Mouse (Mus musculus) forebrain, embryonic 13.5 days (tissue): ENCODE measurements around the gene Ccdc78. TPM values are rescaled to one million over a fixed set of nuclear protein-coding genes. Genes with fewer than 3 reads are reported as not detected.

Source experiments
- ATAC-seq: fragments of 200-750 bp; cut with Nextera tagmentation; 2 replicates; pipeline ENCODE4 v1.8.0; 2017
- H3K27ac ChIP-seq: fragments of 300-500 bp; sonication (generic); 2 replicates; pipeline ENCODE4 v1.5.1; 2015; ENCODE audit warnings: inconsistent platforms, mild to moderate bottlenecking, moderate library complexity
- H3K27me3 ChIP-seq: fragments of 300-500 bp; sonication (generic); 2 replicates; pipeline ENCODE4 v1.6.1; 2015; ENCODE audit warnings: mild to moderate bottlenecking, inconsistent platforms
- H3K36me3 ChIP-seq: fragments of 300-500 bp; sonication (generic); 2 replicates; pipeline ENCODE4 v1.6.1; 2015; ENCODE audit warnings: mild to moderate bottlenecking, inconsistent platforms; ENCODE audit not compliant: poor library complexity, severe bottlenecking
- H3K4me1 ChIP-seq: fragments of 300-500 bp; sonication (generic); 2 replicates; pipeline ENCODE4 v1.6.1; 2015; ENCODE audit warnings: inconsistent platforms
- H3K4me2 ChIP-seq: fragments of 300-500 bp; sonication (generic); 2 replicates; pipeline ENCODE4 v1.6.1; 2015; ENCODE audit warnings: inconsistent platforms, mild to moderate bottlenecking, moderate library complexity
- H3K4me3 ChIP-seq: fragments of 300-500 bp; sonication (generic); 2 replicates; pipeline ENCODE4 v1.5.1; 2015; ENCODE audit warnings: mild to moderate bottlenecking, inconsistent platforms
- H3K9ac ChIP-seq: fragments of 300-500 bp; sonication (generic); 2 replicates; pipeline ENCODE4 v1.6.1; 2015; ENCODE audit warnings: mild to moderate bottlenecking, inconsistent platforms
- H3K9me3 ChIP-seq: fragments of 300-500 bp; sonication (generic); replicated peaks from 2 replicates; pipeline ENCODE4 v1.6.1; 2016; ENCODE audit warnings: inconsistent platforms
- WGBS: fragments of 180-500 bp; shearing (Covaris S2); methylation state at CpG from one replicate; pipeline ENCODE4 v1.1.7; 2015; 5-methylcytosine and 5-hydroxymethylcytosine counted together
- polyA plus RNA-seq: library from polyadenylated mRNA; unstranded; fragments of >200 nt; fragmentation: Nextera tagmentation; extraction: Ambion mirVana; gene quantifications from 2 replicates; pipeline ENCODE4 v1.2.1, GENCODE M21; 2015

Gene Ccdc78
- polyA plus RNA-seq, 1 experiment from 2014 or later, result 0.21 TPM

- Histone ChIP-seq H3K27me3 (no peaks in the 10 kb centered on the region), H3K9ac (peak within 1 kb of the TSS; percentile 86), H3K27ac (peak within 1 kb of the TSS; percentile 89), H3K9me3 (no peaks in the 10 kb centered on the region), H3K4me2 (peak within 1 kb of the TSS; percentile 80), H3K4me1 (peaks cover 25% of the 10 kb centered on the region), H3K4me3 (peak within 1 kb of the TSS; percentile 77), H3K36me3 (peaks cover 62% of the 10 kb centered on the region)
- under 1% methylated on average over 23 of the region's 23 CpGs for WGBS
- peak; percentile 87 for ATAC-seq
Observed at GRCm38 (mm10) chr17:25785281-25785745, 1.1 kb upstream of the Ccdc78 start, which contains the start of gene Haghl. Gene Haghl (minus strand): TSS chr17:25785673.

GRCm38 (mm10) chr17:25786781-25787504 lies 563 bp downstream of the Ccdc78 start:
- H3K4me2 ChIP-seq, result no peak overlapping the region
- H3K4me3 ChIP-seq, result no peak overlapping the region
- no peak overlapping the region for H3K9ac ChIP-seq
- no peaks in the 10 kb centered on the region for H3K9me3 ChIP-seq
- H3K27me3 ChIP-seq, result no peaks in the 10 kb centered on the region
- ATAC-seq, result no peak
- H3K27ac ChIP-seq, result no peak overlapping the region
- WGBS, result 91% methylated on average over 9 of the region's 9 CpGs
- peaks cover 41% of the 10 kb centered on the region for H3K4me1 ChIP-seq
- peaks cover 50% of the 10 kb centered on the region for H3K36me3 ChIP-seq

GRCm38 (mm10) chr17:25791320-25791842 lies 5.0 kb downstream of the Ccdc78 start:
- WGBS, result 26% methylated on average over 19 of the region's 19 CpGs

GRCm38 (mm10) chr17:25791843-25792527 lies 5.6 kb downstream of the Ccdc78 start:
- Histone ChIP-seq H3K9me3 (no peaks in the 10 kb centered on the region), H3K4me2 (peak overlapping the region; percentile 94), H3K9ac (peak overlapping the region; percentile 77), H3K4me3 (peak overlapping the region; percentile 64), H3K27ac (peak overlapping the region; percentile 94), H3K4me1 (peaks cover 63% of the 10 kb centered on the region), H3K27me3 (no peaks in the 10 kb centered on the region), H3K36me3 (peaks cover 27% of the 10 kb centered on the region)
- peak; percentile 74 for ATAC-seq
- under 1% methylated on average over 45 of the region's 45 CpGs for WGBS

More at GRCm38 (mm10) chr17:25791320-25791842, 5.0 kb downstream of the Ccdc78 start:
- peak overlapping the region; percentile 94 for H3K4me2 ChIP-seq
- H3K36me3 ChIP-seq, result peaks cover 27% of the 10 kb centered on the region
- H3K27ac ChIP-seq, result peak overlapping the region; percentile 94
- H3K27me3 ChIP-seq, result no peaks in the 10 kb centered on the region
- H3K9me3 ChIP-seq, result no peaks in the 10 kb centered on the region
- peak overlapping the region; percentile 64 for H3K4me3 ChIP-seq
- peaks cover 58% of the 10 kb centered on the region for H3K4me1 ChIP-seq
- H3K9ac ChIP-seq, result peak overlapping the region; percentile 77
- no peak; the same call in 1 of the 2 replicates for ATAC-seq

- Histone ChIP-seq H3K4me2 (peak within 1 kb of the TSS; percentile 94), H3K4me1 (peaks cover 69% of the 10 kb centered on the region), H3K36me3 (peaks cover 25% of the 10 kb centered on the region), H3K27ac (peak within 1 kb of the TSS; percentile 94), H3K9me3 (no peaks in the 10 kb centered on the region), H3K27me3 (no peaks in the 10 kb centered on the region), H3K4me3 (peak within 1 kb of the TSS; percentile 74), H3K9ac (peak within 1 kb of the TSS; percentile 77)
- 1% methylated on average over 13 of the region's 14 CpGs for WGBS
- ATAC-seq, result peak; percentile 50
Observed at GRCm38 (mm10) chr17:25792615-25793014, 6.2 kb downstream of the Ccdc78 start, which contains the start of gene Fam173a. Gene Fam173a (minus strand): TSS chr17:25792901.

GRCm38 (mm10) chr17:25794197-25794596 lies 7.8 kb downstream of the Ccdc78 start:
- Histone ChIP-seq H3K9ac (peak overlapping the region; percentile 75), H3K27me3 (no peaks in the 10 kb centered on the region), H3K4me1 (peaks cover 70% of the 10 kb centered on the region), H3K4me2 (peak overlapping the region; percentile 94), H3K36me3 (peaks cover 12% of the 10 kb centered on the region), H3K27ac (peak overlapping the region; percentile 94), H3K9me3 (no peaks in the 10 kb centered on the region), H3K4me3 (peak overlapping the region; percentile 74; the same call in 1 of the 2 replicates)
- ATAC-seq, result no peak
- 7% methylated on average over 13 of the region's 13 CpGs for WGBS

GRCm38 (mm10) chr17:25794998-25795397 lies 8.6 kb downstream of the Ccdc78 start:
- Histone ChIP-seq H3K9me3 (no peaks in the 10 kb centered on the region), H3K4me2 (peak overlapping the region; percentile 94), H3K27ac (peak overlapping the region; percentile 94), H3K27me3 (no peaks in the 10 kb centered on the region), H3K4me3 (peak overlapping the region; percentile 74), H3K4me1 (peaks cover 70% of the 10 kb centered on the region), H3K36me3 (0 out of 2 replicates have a peak, but pooled peaks cover 5% of the 10 kb centered on the region), H3K9ac (peak overlapping the region; percentile 75)
- WGBS, result 50% methylated on average over 17 of the region's 17 CpGs
- no peak for ATAC-seq

- Histone ChIP-seq H3K27me3 (no peaks in the 10 kb centered on the region), H3K9me3 (no peaks in the 10 kb centered on the region), H3K9ac (peak within 1 kb of the TSS; percentile 75), H3K4me2 (peak within 1 kb of the TSS; percentile 94), H3K4me3 (peak within 1 kb of the TSS; percentile 74), H3K27ac (peak within 1 kb of the TSS; percentile 94), H3K4me1 (peaks cover 67% of the 10 kb centered on the region), H3K36me3 (0 out of 2 replicates have a peak, but pooled peaks cover under 1% of the 10 kb centered on the region)
- 5% methylated on average over 6 of the region's 6 CpGs for WGBS
- ATAC-seq, result no peak
Observed at GRCm38 (mm10) chr17:25795609-25796092, 9.3 kb downstream of the Ccdc78 start, which contains the start of gene AC134908.4. Gene AC134908.4 (minus strand): TSS chr17:25795659.

GRCm38 (mm10) chr17:25796211-25796771 lies 9.9 kb downstream of the Ccdc78 start:
- peak overlapping the region; percentile 94 for H3K4me2 ChIP-seq
- H3K27ac ChIP-seq, result peak overlapping the region; percentile 68
- whole genome bisulfite sequencing, result 1% methylated on average over 37 of the region's 37 CpGs
- ATAC-seq, result no peak
- peak overlapping the region; percentile 74 for H3K4me3 ChIP-seq
- peak overlapping the region; percentile 75 for H3K9ac ChIP-seq
- no peaks in the 10 kb centered on the region for H3K36me3 ChIP-seq
- H3K27me3 ChIP-seq, result no peaks in the 10 kb centered on the region
- H3K4me1 ChIP-seq, result peaks cover 61% of the 10 kb centered on the region
- H3K9me3 ChIP-seq, result no peaks in the 10 kb centered on the region

- no peaks in the 10 kb centered on the region for H3K36me3 ChIP-seq
- H3K9me3 ChIP-seq, result no peaks in the 10 kb centered on the region
- H3K27me3 ChIP-seq, result no peaks in the 10 kb centered on the region
- peak within 1 kb of the TSS; percentile 75 for H3K9ac ChIP-seq
- peaks cover 55% of the 10 kb centered on the region for H3K4me1 ChIP-seq
- WGBS, result 1% methylated on average over 32 of the region's 35 CpGs
- peak; percentile 67 for ATAC-seq
- peak within 1 kb of the TSS; percentile 74 for H3K4me3 ChIP-seq
- H3K27ac ChIP-seq, result peak within 1 kb of the TSS; percentile 68
- H3K4me2 ChIP-seq, result peak within 1 kb of the TSS; percentile 94
Observed at GRCm38 (mm10) chr17:25796951-25797369, 10.6 kb downstream of the Ccdc78 start, which contains the start of gene Metrn. Gene Metrn (minus strand): TSS chr17:25797136.

GRCm38 (mm10) chr17:25801029-25801428 lies 14.6 kb downstream of the Ccdc78 start:
- 8% methylated on average over 6 of the region's 6 CpGs for WGBS
- H3K4me1 ChIP-seq, result peaks cover 40% of the 10 kb centered on the region
- no peak overlapping the region for H3K9ac ChIP-seq
- H3K27me3 ChIP-seq, result no peaks in the 10 kb centered on the region
- H3K4me3 ChIP-seq, result no peak overlapping the region
- ATAC-seq, result 0 out of 2 replicates have a peak, but pooled peaks have one; percentile 6
- no peak overlapping the region for H3K27ac ChIP-seq
- H3K9me3 ChIP-seq, result no peaks in the 10 kb centered on the region
- H3K36me3 ChIP-seq, result no peaks in the 10 kb centered on the region
- no peak overlapping the region for H3K4me2 ChIP-seq
